Mouse (Mus musculus) left cerebral cortex, adult 2 months (tissue): ENCODE measurements around the gene Galnt4. TPM values are rescaled to one million over a fixed set of nuclear protein-coding genes. Genes with fewer than 3 reads are reported as not detected.
"Not testable (repeated sequence)": the region's sequence is repeated elsewhere in the genome, so short reads cannot be mapped to it uniquely, and the experiment has no call there.

Experiments used
- DNase-seq, 2 experiments: peaks; one replicate each; pipeline ENCODE4 v3.0.0; 2021 to 2022; ENCODE audit warnings: low spot score in 2 of 2, mixed read lengths in 1 of 2; ENCODE audit errors: extremely low spot score in 1 of 2
- H3K27ac ChIP-seq: fragments of 200-600 bp; 2 replicates; pipeline ENCODE4 v1.8.1; 2022
- H3K4me3 ChIP-seq: fragments of 200-600 bp; 2 replicates; pipeline ENCODE4 v1.8.1; 2022
- CTCF ChIP-seq: fragments of 200-600 bp; IDR thresholded peaks from 2 replicates; pipeline ENCODE4 v1.8.1; 2022; ENCODE audit warnings: antibody characterized with exemption, mild to moderate bottlenecking, moderate library complexity
- intact Hi-C: fragments of 180-260 bp; cut with DNase I; formaldehyde crosslinking; loops from one replicate; pipeline ENCODE4 v1.15.1; 2025
- total RNA-seq, 2 experiments: library from RNA; stranded (reverse); gene quantifications; 2 replicates each; pipeline ENCODE4 v1.2.3; 2021

The Galnt4 gene
- total RNA-seq, 2 experiments from 2014 or later: 2.3 to 2.4 TPM

GRCm38 (mm10) chr10:99133321-99133875, 25.4 kb downstream of the Galnt4 start:
- intact Hi-C loops: no loop called here
- H3K27ac ChIP-seq: no peak overlapping the region
- no peak for TF ChIP-seq CTCF

GRCm38 (mm10) chr10:99136337-99136736, 28.4 kb downstream of the Galnt4 start:
- Histone ChIP-seq H3K27ac (no peak overlapping the region), H3K4me3 (no peak overlapping the region)
- no peak for TF ChIP-seq CTCF
- DNase-seq: no peak
- intact Hi-C loops: no loop called here

More at GRCm38 (mm10) chr10:99133321-99133875, 25.4 kb downstream of the Galnt4 start:
- DNase-seq: no peak
- no peak overlapping the region for H3K4me3 ChIP-seq

- intact Hi-C loops: no loop called here
- DNase-seq: no peak
- Histone ChIP-seq H3K4me3 (no peak overlapping the region), H3K27ac (no peak overlapping the region)
- no peak for TF ChIP-seq CTCF
These were observed 37.7 kb downstream of the Galnt4 start for GRCm38 (mm10) chr10:99145611-99146010.

- Histone ChIP-seq H3K27ac (no peak overlapping the region), H3K4me3 (no peak overlapping the region)
- intact Hi-C loops: no loop called here
- no peak for TF ChIP-seq CTCF
- DNase-seq: no peak
These were observed 38.6 kb downstream of the Galnt4 start for GRCm38 (mm10) chr10:99146596-99146995.

GRCm38 (mm10) chr10:99150016-99150415, 42.1 kb downstream of the Galnt4 start:
- intact Hi-C loops: loop anchor here (5.0 kb wide), 1 partner anchor 43 kb away; the partner anchor contains the start of genes Galnt4 and Poc1b

GRCm38 (mm10) chr10:99151580-99151979, 43.6 kb downstream of the Galnt4 start:
- TF ChIP-seq CTCF: no peak

More at GRCm38 (mm10) chr10:99150016-99150415, 42.1 kb downstream of the Galnt4 start:
- H3K4me3 ChIP-seq: no peak overlapping the region
- DNase-seq: no peak
- no peak overlapping the region for H3K27ac ChIP-seq
- TF ChIP-seq CTCF: no peak

GRCm38 (mm10) chr10:99152063-99152462, 44.1 kb downstream of the Galnt4 start:
- intact Hi-C loops: loop anchor here (5.0 kb wide), 1 partner anchor 45 kb away; the partner anchor contains the start of genes Galnt4 and Poc1b
- no peak for DNase-seq
- TF ChIP-seq CTCF: peak; percentile 39
- no peak overlapping the region for H3K27ac ChIP-seq
- H3K4me3 ChIP-seq: no peak overlapping the region

More at GRCm38 (mm10) chr10:99151580-99151979, 43.6 kb downstream of the Galnt4 start:
- H3K4me3 ChIP-seq: no peak overlapping the region
- DNase-seq: no peak
- H3K27ac ChIP-seq: no peak overlapping the region
- intact Hi-C loops: loop anchor here (5.0 kb wide), 1 partner anchor 44 kb away; the partner anchor contains the start of genes Galnt4 and Poc1b

- no peak overlapping the region for H3K27ac ChIP-seq
- TF ChIP-seq CTCF: no peak
- no peak for DNase-seq
- intact Hi-C loops: loop anchor here (5.0 kb wide), 1 partner anchor 47 kb away; the partner anchor contains the start of genes Galnt4 and Poc1b
- H3K4me3 ChIP-seq: no peak overlapping the region
These were observed 46.7 kb downstream of the Galnt4 start for GRCm38 (mm10) chr10:99154635-99155034.

- no peak; the same call in none of the 2 replicates for TF ChIP-seq CTCF
These were observed 48.8 kb downstream of the Galnt4 start for GRCm38 (mm10) chr10:99156808-99157207.

GRCm38 (mm10) chr10:99157697-99158096, 49.7 kb downstream of the Galnt4 start:
- DNase-seq, H3K27ac ChIP-seq, intact Hi-C loops, H3K4me3 ChIP-seq: not testable (repeated sequence)

More at GRCm38 (mm10) chr10:99156808-99157207, 48.8 kb downstream of the Galnt4 start:
- Histone ChIP-seq H3K4me3 (no peak overlapping the region), H3K27ac (no peak overlapping the region)
- DNase-seq: no peak
- intact Hi-C loops: no loop called here

GRCm38 (mm10) chr10:99161987-99162582, 54.1 kb downstream of the Galnt4 start:
- Histone ChIP-seq H3K4me3 (no peak overlapping the region), H3K27ac (no peak overlapping the region)
- TF ChIP-seq CTCF: peak; percentile 82
- intact Hi-C loops: loop anchor here (10.0 kb wide), 1 partner anchor 233 kb away; no protein-coding TSS in a partner anchor
- peak in 1 of 2 experiments; percentile 20 for DNase-seq

Other genes with a start within 250 kb of the Galnt4 start
- 100 to 1,000 TPM; 686 to 742 TPM for gene Atp2b1, start 193.8 kb upstream of the Galnt4 start, total RNA-seq
- 1 to 10 TPM; 5.8 to 8.4 TPM for gene Poc1b, start 1.1 kb upstream of the Galnt4 start, total RNA-seq
- gene Phxr2, start 18.2 kb downstream of the Galnt4 start, total RNA-seq: not detected
- 100 to 1,000 TPM; 101 to 116 TPM for gene Dusp6, start 155.1 kb downstream of the Galnt4 start, total RNA-seq